Comparison of ENCODE assay signal across 8 mouse cellular contexts in the genomic region with DNA sequence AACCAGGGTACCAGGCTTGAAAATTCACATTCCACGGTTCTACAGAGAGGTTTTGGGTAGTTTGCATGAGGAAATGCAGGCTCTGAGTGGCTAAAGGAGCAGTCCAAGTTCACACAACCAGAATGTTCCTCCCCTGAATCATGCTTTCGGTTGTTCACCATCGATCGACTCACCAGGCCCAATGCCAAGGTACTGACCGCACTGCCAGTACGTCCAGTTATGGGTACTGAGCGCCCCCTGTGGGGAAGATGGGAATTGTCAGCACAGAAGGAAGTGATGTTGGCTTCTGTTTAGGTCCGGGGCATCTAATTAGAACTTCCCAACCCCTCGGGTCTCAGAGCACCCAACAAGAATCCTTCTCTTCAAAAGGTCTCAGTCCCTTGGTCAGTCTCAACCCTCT. TPM values are rescaled to one million over a fixed set of nuclear protein-coding genes. Genes with fewer than 3 reads are reported as not detected.
DNase-seq lines count a peak whose midpoint lies in the region; ATAC-seq and TF ChIP-seq lines count a peak whose summit lies in the region.

No protein-coding gene starts in this region.

- ATAC-seq in erythroblast, adult 5-6 weeks (replicated peaks; ENCODE audit: low FRiP score, poor library complexity, severe bottlenecking) = peak; percentile 59; the same call in 1 of the 2 replicates
- no peak for ATAC-seq in heart, embryonic 11.5 days (replicated peaks; ENCODE audit: insufficient number of reproducible peaks, low FRiP score, low TSS enrichment)
- ATAC-seq in kidney, postnatal 0 days (replicated peaks; ENCODE audit: low FRiP score, low read depth) = no peak
- ATAC-seq in limb, embryonic 15.5 days (ENCODE audit: insufficient number of reproducible peaks, low FRiP score, low TSS enrichment, low read depth) = no peak
- 0 out of 2 replicates have a peak, but pooled peaks have one; percentile 34 for ATAC-seq in stomach, embryonic 14.5 days (ENCODE audit: insufficient number of reproducible peaks, insufficient read depth, low FRiP score, low read depth)

- 35% methylated on average over 9 of the region's 9 CpGs for WGBS in heart, embryonic 11.5 days (ENCODE audit: insufficient replicate concordance)
- WGBS in kidney, postnatal 0 days = 21% methylated on average over 9 of the region's 9 CpGs
- 18% methylated on average over 9 of the region's 9 CpGs for WGBS in limb, embryonic 15.5 days
- WGBS in stomach, embryonic 14.5 days = 28% methylated on average over 9 of the region's 9 CpGs

- peak; percentile 76 for TF ChIP-seq CTCF in bone marrow macrophage, adult 2 months (IDR thresholded peaks at IDR 0.05; ENCODE audit: low read depth, low read length)
- TF ChIP-seq CTCF in kidney, postnatal 0 days (IDR thresholded peaks at IDR 0.05; ENCODE audit: low read depth) = peak; percentile 95

- H3K9me3 ChIP-seq in heart, embryonic 11.5 days (replicated peaks; ENCODE audit: control insufficient read depth, low read length) = no peaks in the 10 kb centered on the region
- no peaks in the 10 kb centered on the region for H3K9me3 ChIP-seq in kidney, postnatal 0 days (replicated peaks; ENCODE audit: low read length)
- H3K9me3 ChIP-seq in limb, embryonic 15.5 days = no peaks in the 10 kb centered on the region
- H3K9me3 ChIP-seq in stomach, embryonic 14.5 days (ENCODE audit: control insufficient read depth, low read depth, low read length) = no peaks in the 10 kb centered on the region

- H3K9ac ChIP-seq in heart, embryonic 11.5 days (ENCODE audit: low read depth, low read length) = no peak overlapping the region
- H3K9ac ChIP-seq in kidney, postnatal 0 days (ENCODE audit: low read depth, low read length) = no peak overlapping the region
- no peak overlapping the region for H3K9ac ChIP-seq in limb, embryonic 15.5 days
- H3K9ac ChIP-seq in stomach, embryonic 14.5 days (replicated peaks; ENCODE audit: low read depth, low read length) = no peak overlapping the region

- peak; percentile 74 to 76 for DNase-seq in B cell, adult 2 months
- peak; percentile 93 for DNase-seq in kidney, postnatal 0 days (ENCODE audit: low spot score)
- DNase-seq in neural tube, embryonic 10.5 days (ENCODE audit: extremely low spot score, low spot score) = peak; percentile 64

- peak overlapping the region; percentile 6; the same call in 1 of the 2 replicates for H3K27ac ChIP-seq in bone marrow macrophage, adult 2 months (ENCODE audit: insufficient read depth, low read depth, low read length)
- no peak overlapping the region for H3K27ac ChIP-seq in heart, embryonic 11.5 days (ENCODE audit: low read depth, low read length)
- peak overlapping the region; percentile 31; the same call in 1 of the 2 replicates for H3K27ac ChIP-seq in kidney, postnatal 0 days
- H3K27ac ChIP-seq in limb, embryonic 15.5 days = no peak overlapping the region
- no peak overlapping the region for H3K27ac ChIP-seq in stomach, embryonic 14.5 days (ENCODE audit: low read length)

- H3K4me1 ChIP-seq in bone marrow macrophage, adult 2 months (ENCODE audit: control insufficient read depth, insufficient read depth, low read length) = peaks cover 7% of the 10 kb centered on the region; the same call in 1 of the 2 replicates
- H3K4me1 ChIP-seq in heart, embryonic 11.5 days (ENCODE audit: control insufficient read depth, insufficient read depth, low read length) = peaks cover 2% of the 10 kb centered on the region; the same call in 1 of the 2 replicates
- peaks cover 7% of the 10 kb centered on the region; the same call in 1 of the 2 replicates for H3K4me1 ChIP-seq in kidney, postnatal 0 days (replicated peaks; ENCODE audit: insufficient read depth, low read length)
- H3K4me1 ChIP-seq in limb, embryonic 15.5 days = peaks cover 26% of the 10 kb centered on the region
- H3K4me1 ChIP-seq in stomach, embryonic 14.5 days (ENCODE audit: control insufficient read depth, insufficient read depth, low read length) = 0 out of 2 replicates have a peak, but pooled peaks cover 10% of the 10 kb centered on the region

- H3K4me2 ChIP-seq in heart, embryonic 11.5 days = peak overlapping the region; percentile 53
- H3K4me2 ChIP-seq in kidney, postnatal 0 days (ENCODE audit: low read length) = peak overlapping the region; percentile 39
- peak overlapping the region; percentile 32 for H3K4me2 ChIP-seq in limb, embryonic 15.5 days
- H3K4me2 ChIP-seq in stomach, embryonic 14.5 days (replicated peaks; ENCODE audit: low read depth, low read length) = peak overlapping the region; percentile 10; the same call in 1 of the 2 replicates

- no peaks in the 10 kb centered on the region for H3K36me3 ChIP-seq in heart, embryonic 11.5 days (ENCODE audit: control insufficient read depth, insufficient read depth, low read length)
- H3K36me3 ChIP-seq in kidney, postnatal 0 days (ENCODE audit: insufficient read depth, low read length) = no peaks in the 10 kb centered on the region
- H3K36me3 ChIP-seq in limb, embryonic 15.5 days = peaks cover 10% of the 10 kb centered on the region; the same call in 1 of the 2 replicates
- H3K36me3 ChIP-seq in stomach, embryonic 14.5 days (ENCODE audit: control insufficient read depth, insufficient read depth, low read length) = no peaks in the 10 kb centered on the region; the same call in 1 of the 2 replicates

- H3K27me3 ChIP-seq in heart, embryonic 11.5 days (ENCODE audit: control insufficient read depth, insufficient read depth, low read length) = no peaks in the 10 kb centered on the region
- H3K27me3 ChIP-seq in kidney, postnatal 0 days (ENCODE audit: insufficient read depth, low read length) = no peaks in the 10 kb centered on the region
- H3K27me3 ChIP-seq in limb, embryonic 15.5 days = no peaks in the 10 kb centered on the region
- no peaks in the 10 kb centered on the region for H3K27me3 ChIP-seq in stomach, embryonic 14.5 days (ENCODE audit: control insufficient read depth, insufficient read depth, low read length)

- no peak for TF ChIP-seq POLR2A in bone marrow macrophage, adult 2 months (IDR thresholded peaks at IDR 0.05; ENCODE audit: borderline replicate concordance, low read depth, low read length)

- no peak overlapping the region for H3K4me3 ChIP-seq in bone marrow macrophage, adult 2 months (ENCODE audit: insufficient read depth, low read length)
- H3K4me3 ChIP-seq in heart, embryonic 11.5 days (ENCODE audit: low read depth, low read length) = 0 out of 2 replicates have a peak overlapping the region, but pooled peaks have one; percentile 8
- H3K4me3 ChIP-seq in kidney, postnatal 0 days (replicated peaks; ENCODE audit: low read depth, low read length) = no peak overlapping the region
- peak overlapping the region; percentile 10; the same call in 1 of the 2 replicates for H3K4me3 ChIP-seq in limb, embryonic 15.5 days
- no peak overlapping the region for H3K4me3 ChIP-seq in stomach, embryonic 14.5 days (ENCODE audit: low read depth, low read length)

RNA-seq across cellular contexts. Expression of a gene that starts 5.1 kb away (rescaled TPM):
- polyA plus RNA-seq in bone marrow macrophage, adult 2 months (2012; ENCODE audit: insufficient read depth, insufficient read length, missing spikeins) = 2.4 and 3.3 TPM in 2 replicates
- total RNA-seq in erythroblast, adult 5-6 weeks (2015; ENCODE audit: low replicate concordance) = not detected in 2 replicates
- total RNA-seq in erythroblast, adult 5-6 weeks (2017; ENCODE audit: low replicate concordance) = 0.34 and 2.0 TPM in 2 replicates
- 2.6 and 4.6 TPM in 2 replicates for polyA plus RNA-seq in heart, embryonic 11.5 days (2014; fragmentation: Nextera tagmentation; extraction: Ambion mirVana)
- 4.0 and 5.6 TPM in 2 replicates for polyA plus RNA-seq in kidney, postnatal 0 days (2015; fragmentation: Nextera tagmentation; extraction: Ambion mirVana)
- polyA plus RNA-seq in limb, embryonic 15.5 days (2015; fragmentation: Nextera tagmentation; extraction: Ambion mirVana) = 3.6 and 3.7 TPM in 2 replicates
- polyA plus RNA-seq in stomach, embryonic 14.5 days (2014; fragmentation: Nextera tagmentation; extraction: Ambion mirVana) = 3.1 and 3.4 TPM in 2 replicates

RNA-seq across cellular contexts. Expression of a gene that starts 20.9 kb away (rescaled TPM):
- not detected in 2 replicates for polyA plus RNA-seq in bone marrow macrophage, adult 2 months (2012; ENCODE audit: insufficient read depth, insufficient read length, missing spikeins)
- total RNA-seq in erythroblast, adult 5-6 weeks (2015; ENCODE audit: low replicate concordance) = not detected in 2 replicates
- not detected in 2 replicates for total RNA-seq in erythroblast, adult 5-6 weeks (2017; ENCODE audit: low replicate concordance)
- polyA plus RNA-seq in heart, embryonic 11.5 days (2014; fragmentation: Nextera tagmentation; extraction: Ambion mirVana) = 0.21 TPM in 1 of 2 replicates, not detected in the other
- 0.41 and 0.50 TPM in 2 replicates for polyA plus RNA-seq in kidney, postnatal 0 days (2015; fragmentation: Nextera tagmentation; extraction: Ambion mirVana)
- polyA plus RNA-seq in limb, embryonic 15.5 days (2015; fragmentation: Nextera tagmentation; extraction: Ambion mirVana) = 22.7 and 31.1 TPM in 2 replicates
- polyA plus RNA-seq in stomach, embryonic 14.5 days (2014; fragmentation: Nextera tagmentation; extraction: Ambion mirVana) = 5.0 and 7.1 TPM in 2 replicates

RNA-seq across cellular contexts. Expression of a gene that starts 22.4 kb away (rescaled TPM):
- polyA plus RNA-seq in bone marrow macrophage, adult 2 months (2012; ENCODE audit: insufficient read depth, insufficient read length, missing spikeins) = 0.50 and 0.89 TPM in 2 replicates
- not detected in 2 replicates for total RNA-seq in erythroblast, adult 5-6 weeks (2015; ENCODE audit: low replicate concordance)
- not detected in 2 replicates for total RNA-seq in erythroblast, adult 5-6 weeks (2017; ENCODE audit: low replicate concordance)
- 9.1 and 9.9 TPM in 2 replicates for polyA plus RNA-seq in heart, embryonic 11.5 days (2014; fragmentation: Nextera tagmentation; extraction: Ambion mirVana)
- polyA plus RNA-seq in kidney, postnatal 0 days (2015; fragmentation: Nextera tagmentation; extraction: Ambion mirVana) = 3.2 and 3.5 TPM in 2 replicates
- 1.5 and 1.6 TPM in 2 replicates for polyA plus RNA-seq in limb, embryonic 15.5 days (2015; fragmentation: Nextera tagmentation; extraction: Ambion mirVana)
- polyA plus RNA-seq in stomach, embryonic 14.5 days (2014; fragmentation: Nextera tagmentation; extraction: Ambion mirVana) = 1.6 and 2.1 TPM in 2 replicates

RNA-seq across cellular contexts. Expression of a gene that starts 44.2 kb away (rescaled TPM):
- not detected in 2 replicates for polyA plus RNA-seq in bone marrow macrophage, adult 2 months (2012; ENCODE audit: insufficient read depth, insufficient read length, missing spikeins)
- total RNA-seq in erythroblast, adult 5-6 weeks (2015; ENCODE audit: low replicate concordance) = not detected in 2 replicates
- not detected in 2 replicates for total RNA-seq in erythroblast, adult 5-6 weeks (2017; ENCODE audit: low replicate concordance)
- 8.2 and 9.1 TPM in 2 replicates for polyA plus RNA-seq in heart, embryonic 11.5 days (2014; fragmentation: Nextera tagmentation; extraction: Ambion mirVana)
- 34.7 and 37.5 TPM in 2 replicates for polyA plus RNA-seq in kidney, postnatal 0 days (2015; fragmentation: Nextera tagmentation; extraction: Ambion mirVana)
- polyA plus RNA-seq in limb, embryonic 15.5 days (2015; fragmentation: Nextera tagmentation; extraction: Ambion mirVana) = 10.3 and 11.1 TPM in 2 replicates
- 7.5 and 11.1 TPM in 2 replicates for polyA plus RNA-seq in stomach, embryonic 14.5 days (2014; fragmentation: Nextera tagmentation; extraction: Ambion mirVana)

RNA-seq across cellular contexts. Expression of a gene that starts 57.7 kb away (rescaled TPM):
- 9.5 and 10.2 TPM in 2 replicates for polyA plus RNA-seq in bone marrow macrophage, adult 2 months (2012; ENCODE audit: insufficient read depth, insufficient read length, missing spikeins)
- total RNA-seq in erythroblast, adult 5-6 weeks (2015; ENCODE audit: low replicate concordance) = 6.3 and 10.8 TPM in 2 replicates
- total RNA-seq in erythroblast, adult 5-6 weeks (2017; ENCODE audit: low replicate concordance) = 0.26 and 2.5 TPM in 2 replicates
- polyA plus RNA-seq in heart, embryonic 11.5 days (2014; fragmentation: Nextera tagmentation; extraction: Ambion mirVana) = 4.3 and 4.7 TPM in 2 replicates
- polyA plus RNA-seq in kidney, postnatal 0 days (2015; fragmentation: Nextera tagmentation; extraction: Ambion mirVana) = 6.6 and 7.0 TPM in 2 replicates
- 6.2 and 6.3 TPM in 2 replicates for polyA plus RNA-seq in limb, embryonic 15.5 days (2015; fragmentation: Nextera tagmentation; extraction: Ambion mirVana)
- polyA plus RNA-seq in stomach, embryonic 14.5 days (2014; fragmentation: Nextera tagmentation; extraction: Ambion mirVana) = 7.1 and 9.3 TPM in 2 replicates

Comparison
In these comparisons a context has a peak if more than half of its experiments do, and no peak if none do; other contexts are left out.
1. H3K27ac ChIP-seq: peak in bone marrow macrophage, adult 2 months (single experiment) and kidney, postnatal 0 days (single experiment); none in heart, embryonic 11.5 days (single experiment), limb, embryonic 15.5 days (single experiment) and stomach, embryonic 14.5 days (single experiment).
2. H3K4me3 ChIP-seq: peak in heart, embryonic 11.5 days (single experiment) and limb, embryonic 15.5 days (single experiment); none in bone marrow macrophage, adult 2 months (single experiment), kidney, postnatal 0 days (single experiment) and stomach, embryonic 14.5 days (single experiment).
3. ATAC-seq: peak in erythroblast, adult 5-6 weeks (single experiment) and stomach, embryonic 14.5 days (single experiment); none in heart, embryonic 11.5 days (single experiment), kidney, postnatal 0 days (single experiment) and limb, embryonic 15.5 days (single experiment).
4. Peak in every context shown above with its lines, with median percentiles within 50 percentile points of each other: DNase-seq and H3K4me2 ChIP-seq.